Mouse (Mus musculus) C2C12 (cell line): ENCODE data around the gene Ppip5k2.

Source experiments
- CEBPB ChIP-seq: IDR thresholded peaks from one replicate; pipeline ENCODE4 v1.6.1; 2011; ENCODE audit warnings: low read depth, mild to moderate bottlenecking, control low read depth, moderate library complexity
- CTCF ChIP-seq: IDR thresholded peaks from one replicate; pipeline ENCODE4 v1.5.1; 2011; ENCODE audit not compliant: control insufficient read depth, insufficient read depth, insufficient read length
- MAX ChIP-seq: IDR thresholded peaks from one replicate; pipeline ENCODE4 v1.6.1; 2011; ENCODE audit warnings: mild to moderate bottlenecking, control low read depth
- MYOD1 ChIP-seq: IDR thresholded peaks from one replicate; pipeline ENCODE4 v1.6.1; 2011; ENCODE audit warnings: low read depth; ENCODE audit not compliant: control insufficient read depth, insufficient read length
- MYOG ChIP-seq: IDR thresholded peaks from one replicate; pipeline ENCODE4 v1.6.1; 2011; ENCODE audit not compliant: control insufficient read depth, insufficient read length; ENCODE audit errors: extremely low read depth
- USF1 ChIP-seq: IDR thresholded peaks from one replicate; pipeline ENCODE4 v1.6.1; 2011; ENCODE audit warnings: low read depth, mild to moderate bottlenecking, control low read depth, moderate library complexity

- TF ChIP-seq USF1 (no peak), CTCF (no peak), CEBPB (no peak), MAX (no peak), MYOD1 (no peak), MYOG (no peak)
These were observed 112.4 kb downstream of the Ppip5k2 start for GRCm38 (mm10) chr1:97657786-97658185.
